Mouse (Mus musculus): ENCODE results near the gene Usp1. TPM values are rescaled to one million over a fixed set of nuclear protein-coding genes. Genes with fewer than 3 reads are reported as not detected.
"Not testable (repeated sequence)": the region's sequence is repeated elsewhere in the genome, so short reads cannot be mapped to it uniquely, and the experiment has no call there.

Usp1 gene
- total RNA-seq, 1 experiment, result 47.3 TPM

DNA sequence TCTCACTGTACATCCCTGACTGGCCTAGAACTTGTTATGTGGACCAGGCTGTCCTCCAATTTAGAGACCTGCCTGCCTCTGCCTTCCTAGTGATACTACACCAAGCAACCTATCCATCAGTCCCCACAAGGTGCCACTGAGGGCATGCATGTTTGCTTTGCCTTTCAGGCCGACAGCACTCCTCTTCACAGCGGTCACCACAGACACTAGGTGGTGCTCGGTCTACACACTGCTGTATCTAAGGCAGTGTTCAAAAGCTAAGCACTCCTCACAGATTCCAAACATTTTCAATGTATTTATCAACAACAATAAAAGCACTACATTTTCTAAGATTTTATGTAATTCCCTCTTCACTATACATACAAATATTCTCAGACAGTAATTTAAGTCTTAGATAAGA lies 46.3 kb downstream of the Usp1 start:
- Histone ChIP-seq H3K36me3 (ENCODE audit: control insufficient read depth, insufficient read depth, low read length, poor library complexity, severe bottlenecking) (peaks cover 4% of the 10 kb centered on the region; the same call in 1 of the 2 replicates), H3K9me3 (ENCODE audit: control insufficient read depth, insufficient read depth, low read depth, low read length) (no peaks in the 10 kb centered on the region), H3K4me3 (ENCODE audit: insufficient read depth in 1 of 2, low read depth in 1 of 2, low read length in 2 of 2, poor library complexity in 1 of 2, severe bottlenecking in 1 of 2) (no peak overlapping the region), H3K9ac (ENCODE audit: insufficient read depth, low read depth, low read length, poor library complexity, severe bottlenecking) (no peak overlapping the region), H3K4me1 (ENCODE audit: control insufficient read depth in 2 of 2, insufficient read depth in 2 of 2, low read length in 2 of 2, poor library complexity in 1 of 2) (no peaks in the 10 kb centered on the region), H3K27ac (ENCODE audit: insufficient read depth, low read depth, low read length, poor library complexity, severe bottlenecking) (no peak overlapping the region)
- no peak for TF ChIP-seq HCFC1 (IDR thresholded peaks at IDR 0.05; ENCODE audit: borderline replicate concordance, insufficient read depth, low read length)
- no peak for TF ChIP-seq MAFK (IDR thresholded peaks at IDR 0.05; ENCODE audit: insufficient read depth, low read depth, low read length)
- no peak for TF ChIP-seq ZNF384 (IDR thresholded peaks at IDR 0.05; ENCODE audit: low read depth, low read length)
- no peak for TF ChIP-seq CHD2 (IDR thresholded peaks at IDR 0.05; ENCODE audit: low read depth, low read length)
- no peak for TF ChIP-seq ZC3H11A (IDR thresholded peaks at IDR 0.05; ENCODE audit: borderline replicate concordance, low read depth, low read length)
- DNase-seq (ENCODE audit: low read depth, low spot score), result no peak
- in situ Hi-C loops (cut with MboI; ENCODE audit: low sequenced_read_pairs in 2 of 2, unreplicated experiment in 2 of 2), result no loop called here

DNA sequence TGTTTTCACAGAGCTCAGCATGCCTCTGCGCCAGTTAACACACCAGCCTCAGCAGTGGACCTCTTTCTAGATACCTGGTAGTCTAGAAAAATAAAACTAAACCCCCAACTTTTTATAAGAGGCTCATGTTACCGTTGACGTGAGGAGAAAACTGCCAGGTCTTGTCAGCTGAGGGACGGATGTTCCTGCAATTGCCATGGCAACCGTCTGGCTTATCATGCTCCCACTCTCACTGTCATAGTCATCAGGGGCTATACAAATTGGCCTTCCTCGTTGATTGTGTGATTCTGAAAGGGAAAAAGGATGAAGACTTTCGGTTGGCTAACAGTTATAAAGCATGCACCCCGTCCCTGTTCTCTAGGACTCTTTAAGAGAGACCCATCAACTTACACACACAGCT lies 52.1 kb downstream of the Usp1 start:
- Histone ChIP-seq H3K4me3 (ENCODE audit: insufficient read depth in 1 of 2, low read depth in 1 of 2, low read length in 2 of 2, poor library complexity in 1 of 2, severe bottlenecking in 1 of 2) (no peak overlapping the region), H3K4me1 (ENCODE audit: control insufficient read depth in 2 of 2, insufficient read depth in 2 of 2, low read length in 2 of 2, poor library complexity in 1 of 2) (no peaks in the 10 kb centered on the region), H3K27ac (ENCODE audit: insufficient read depth, low read depth, low read length, poor library complexity, severe bottlenecking) (no peak overlapping the region), H3K9ac (ENCODE audit: insufficient read depth, low read depth, low read length, poor library complexity, severe bottlenecking) (no peak overlapping the region), H3K9me3 (ENCODE audit: control insufficient read depth, insufficient read depth, low read depth, low read length) (no peaks in the 10 kb centered on the region), H3K36me3 (ENCODE audit: control insufficient read depth, insufficient read depth, low read length, poor library complexity, severe bottlenecking) (no peaks in the 10 kb centered on the region)
- TF ChIP-seq ZC3H11A (IDR thresholded peaks at IDR 0.05; ENCODE audit: borderline replicate concordance, low read depth, low read length), result no peak
- no peak for TF ChIP-seq HCFC1 (IDR thresholded peaks at IDR 0.05; ENCODE audit: borderline replicate concordance, insufficient read depth, low read length)
- TF ChIP-seq CHD2 (IDR thresholded peaks at IDR 0.05; ENCODE audit: low read depth, low read length), result no peak
- TF ChIP-seq ZNF384 (IDR thresholded peaks at IDR 0.05; ENCODE audit: low read depth, low read length), result no peak
- no peak for TF ChIP-seq MAFK (IDR thresholded peaks at IDR 0.05; ENCODE audit: insufficient read depth, low read depth, low read length)
- in situ Hi-C loops (cut with MboI; ENCODE audit: low sequenced_read_pairs in 2 of 2, unreplicated experiment in 2 of 2), result no loop called here
- no peak for DNase-seq (ENCODE audit: low read depth, low spot score)

DNA sequence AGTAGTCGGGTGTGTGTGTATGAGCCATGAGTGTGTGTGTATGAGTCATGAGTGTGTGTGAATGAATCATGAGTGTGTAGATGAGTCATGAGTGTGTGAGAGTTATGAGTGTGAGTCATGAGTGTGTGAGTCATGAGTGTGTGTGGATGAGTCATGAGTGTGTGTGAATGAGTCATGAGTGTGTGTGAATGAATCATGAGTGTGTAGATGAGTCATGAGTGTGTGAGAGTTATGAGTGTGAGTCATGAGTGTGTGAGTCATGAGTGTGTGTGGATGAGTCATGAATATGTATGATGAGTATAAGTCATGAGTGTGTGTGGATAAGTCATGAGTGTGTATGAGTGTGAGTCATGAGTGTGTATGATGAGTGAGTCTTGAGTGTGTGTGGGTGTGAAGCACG lies 54.7 kb downstream of the Usp1 start:
- H3K9ac ChIP-seq (ENCODE audit: insufficient read depth, low read depth, low read length, poor library complexity, severe bottlenecking); H3K4me3 ChIP-seq (ENCODE audit: insufficient read depth in 1 of 2, low read depth in 1 of 2, low read length in 2 of 2, poor library complexity in 1 of 2, severe bottlenecking in 1 of 2); H3K27ac ChIP-seq (ENCODE audit: insufficient read depth, low read depth, low read length, poor library complexity, severe bottlenecking); in situ Hi-C loops (cut with MboI; ENCODE audit: low sequenced_read_pairs in 2 of 2, unreplicated experiment in 2 of 2); H3K4me1 ChIP-seq (ENCODE audit: control insufficient read depth in 2 of 2, insufficient read depth in 2 of 2, low read length in 2 of 2, poor library complexity in 1 of 2); H3K36me3 ChIP-seq (ENCODE audit: control insufficient read depth, insufficient read depth, low read length, poor library complexity, severe bottlenecking); H3K9me3 ChIP-seq (ENCODE audit: control insufficient read depth, insufficient read depth, low read depth, low read length); DNase-seq (ENCODE audit: low read depth, low spot score): not testable (repeated sequence)

DNA sequence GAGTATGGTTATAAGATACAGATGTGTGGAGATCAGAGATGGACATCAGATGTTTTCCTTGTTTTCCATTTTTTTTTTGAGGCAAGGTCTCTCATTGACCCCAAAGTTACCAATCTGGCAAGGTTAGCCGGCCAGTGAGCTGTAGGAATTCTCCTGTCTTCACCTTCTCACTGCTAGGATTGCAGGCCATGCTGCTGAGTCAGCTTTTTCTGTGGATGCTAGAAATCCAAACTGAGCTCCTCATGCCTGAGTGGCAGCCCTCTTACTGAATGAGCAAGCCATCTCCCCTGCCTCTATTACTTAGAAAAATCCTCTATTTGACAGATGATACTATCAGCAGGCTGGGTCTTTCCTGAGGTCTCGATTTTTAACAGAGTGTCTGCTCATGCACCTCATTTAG lies 55.1 kb downstream of the Usp1 start:
- no peak overlapping the region for H3K9ac ChIP-seq (ENCODE audit: insufficient read depth, low read depth, low read length, poor library complexity, severe bottlenecking)
- no peak for DNase-seq (ENCODE audit: low read depth, low spot score)
- H3K9me3 ChIP-seq (ENCODE audit: control insufficient read depth, insufficient read depth, low read depth, low read length), result no peaks in the 10 kb centered on the region
- H3K36me3 ChIP-seq (ENCODE audit: control insufficient read depth, insufficient read depth, low read length, poor library complexity, severe bottlenecking), result no peaks in the 10 kb centered on the region
- TF ChIP-seq HCFC1 (IDR thresholded peaks at IDR 0.05; ENCODE audit: borderline replicate concordance, insufficient read depth, low read length) (no peak), MAFK (IDR thresholded peaks at IDR 0.05; ENCODE audit: insufficient read depth, low read depth, low read length) (peak; percentile 82)
- in situ Hi-C loops (cut with MboI; ENCODE audit: low sequenced_read_pairs in 2 of 2, unreplicated experiment in 2 of 2), result no loop called here
- no peak overlapping the region for H3K4me3 ChIP-seq (ENCODE audit: insufficient read depth in 1 of 2, low read depth in 1 of 2, low read length in 2 of 2, poor library complexity in 1 of 2, severe bottlenecking in 1 of 2)
- H3K27ac ChIP-seq (ENCODE audit: insufficient read depth, low read depth, low read length, poor library complexity, severe bottlenecking), result no peak overlapping the region
- H3K4me1 ChIP-seq (ENCODE audit: control insufficient read depth in 2 of 2, insufficient read depth in 2 of 2, low read length in 2 of 2, poor library complexity in 1 of 2), result no peaks in the 10 kb centered on the region

DNA sequence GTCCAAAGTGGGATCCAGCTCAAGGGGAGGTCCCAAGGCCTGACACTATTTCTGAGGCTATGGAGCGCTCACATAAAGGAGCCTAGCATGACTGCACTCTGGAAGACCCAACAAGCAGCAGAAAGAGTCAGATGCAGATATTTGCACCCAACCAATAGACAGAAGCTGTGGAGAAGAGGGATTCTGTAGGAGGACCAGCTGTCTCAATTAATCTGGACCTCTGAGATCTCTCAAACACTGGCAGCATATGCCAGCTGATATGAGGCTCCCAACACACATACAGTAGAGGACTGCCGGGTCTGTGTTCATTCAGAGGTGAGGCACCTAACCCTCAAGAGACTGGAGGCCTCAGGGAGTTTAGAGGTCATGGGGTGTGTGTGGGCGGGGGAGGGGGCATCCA lies 56.4 kb downstream of the Usp1 start:
- H3K27ac ChIP-seq (ENCODE audit: insufficient read depth, low read depth, low read length, poor library complexity, severe bottlenecking); DNase-seq (ENCODE audit: low read depth, low spot score); H3K9ac ChIP-seq (ENCODE audit: insufficient read depth, low read depth, low read length, poor library complexity, severe bottlenecking); H3K4me1 ChIP-seq (ENCODE audit: control insufficient read depth in 2 of 2, insufficient read depth in 2 of 2, low read length in 2 of 2, poor library complexity in 1 of 2); H3K36me3 ChIP-seq (ENCODE audit: control insufficient read depth, insufficient read depth, low read length, poor library complexity, severe bottlenecking); H3K9me3 ChIP-seq (ENCODE audit: control insufficient read depth, insufficient read depth, low read depth, low read length); in situ Hi-C loops (cut with MboI; ENCODE audit: low sequenced_read_pairs in 2 of 2, unreplicated experiment in 2 of 2); H3K4me3 ChIP-seq (ENCODE audit: insufficient read depth in 1 of 2, low read depth in 1 of 2, low read length in 2 of 2, poor library complexity in 1 of 2, severe bottlenecking in 1 of 2): not testable (repeated sequence)

Data from ES-E14 (cell line).